Mouse (Mus musculus): Measurements from ENCODE around the gene Camsap2.

Camsap2 gene

GRCm38 (mm10) chr1:136220037-136220871 lies 125.7 kb downstream of the Camsap2 start:
- DNase-seq: no peak
